Mouse (Mus musculus) E14TG2a.4 (cell line): ENCODE data around the gene Palm.

ENCODE experiments used
- H3K27me3 ChIP-seq: 2 replicates; pipeline ENCODE4 v1.6.1; 2014; ENCODE audit warnings: low read length, control low read depth; ENCODE audit not compliant: insufficient read depth
- H3K36me3 ChIP-seq: 2 replicates; pipeline ENCODE4 v1.6.1; 2014; ENCODE audit warnings: low read length, control low read depth; ENCODE audit not compliant: insufficient read depth
- H3K4me1 ChIP-seq: replicated peaks from 2 replicates; pipeline ENCODE4 v1.6.1; 2014; ENCODE audit warnings: low read depth, low read length, control low read depth
- H3K4me3 ChIP-seq: replicated peaks from 2 replicates; pipeline ENCODE4 v1.5.1; 2014; ENCODE audit warnings: mild to moderate bottlenecking, low read length
- H3K9me3 ChIP-seq: 2 replicates; pipeline ENCODE4 v1.6.1; 2014; ENCODE audit warnings: low read length, control low read depth
- CTCF ChIP-seq: conservative IDR thresholded peaks from 2 replicates; pipeline ENCODE4 v1.5.1; 2014; ENCODE audit warnings: low read length
- NANOG ChIP-seq: IDR thresholded peaks from 2 replicates; pipeline ENCODE4 v1.6.1; 2014; ENCODE audit warnings: borderline replicate concordance, low read length, mixed read lengths
- POU5F1 ChIP-seq: IDR thresholded peaks from 2 replicates; pipeline ENCODE4 v1.6.1; 2014; ENCODE audit warnings: low read length, borderline replicate concordance

Palm gene

DNA sequence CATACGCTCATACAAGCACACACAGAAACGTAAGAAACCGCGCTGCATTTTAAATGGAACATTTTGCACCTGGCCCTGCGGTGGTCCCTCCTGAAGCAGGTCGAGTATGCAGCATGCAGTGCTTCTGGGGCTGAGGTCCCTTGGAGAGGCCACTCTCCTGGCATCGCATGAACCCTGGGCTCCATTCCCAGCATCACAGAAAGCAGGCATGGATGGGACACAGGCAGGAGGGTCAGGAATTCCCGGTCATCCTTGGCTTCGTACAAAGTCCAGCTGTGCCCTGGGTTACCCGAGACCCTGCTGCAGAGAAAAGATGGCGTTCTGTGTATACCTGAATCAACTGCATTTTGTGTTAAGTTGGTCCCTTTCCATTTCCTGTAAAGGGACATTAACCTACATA, 7.1 kb downstream of the Palm start:
- Histone ChIP-seq H3K9me3 (no peaks in the 10 kb centered on the region), H3K4me3 (no peak overlapping the region), H3K27me3 (0 out of 2 replicates have a peak, but pooled peaks cover 4% of the 10 kb centered on the region), H3K36me3 (no peaks in the 10 kb centered on the region), H3K4me1 (peaks cover 90% of the 10 kb centered on the region)
- TF ChIP-seq CTCF, result no peak
- TF ChIP-seq POU5F1, result no peak
- no peak for TF ChIP-seq NANOG

DNA sequence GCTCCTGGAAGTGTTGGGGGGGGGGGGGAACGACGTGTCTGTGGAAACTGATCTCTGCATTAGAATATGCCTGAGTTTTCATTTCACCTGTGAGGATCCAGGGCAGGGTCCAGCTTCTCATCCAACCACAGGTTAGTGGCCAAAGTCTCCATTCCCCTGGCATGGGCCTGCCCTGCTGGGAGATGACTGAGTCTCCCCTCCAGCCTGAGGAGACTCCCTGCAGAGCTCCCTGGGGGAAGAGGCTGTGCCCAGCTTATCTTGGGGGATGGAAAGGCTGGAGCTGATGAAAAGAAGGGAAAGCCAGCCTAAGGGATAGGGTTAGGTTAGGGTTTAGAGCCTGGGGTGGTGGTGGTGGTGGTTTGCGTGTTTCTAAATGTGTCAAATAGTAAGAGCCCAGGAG, 8.5 kb downstream of the Palm start:
- peaks cover 4% of the 10 kb centered on the region; the same call in 1 of the 2 replicates for H3K27me3 ChIP-seq
- peaks cover 92% of the 10 kb centered on the region for H3K4me1 ChIP-seq
- no peak for TF ChIP-seq CTCF
- TF ChIP-seq NANOG, result no peak
- TF ChIP-seq POU5F1, result no peak

DNA sequence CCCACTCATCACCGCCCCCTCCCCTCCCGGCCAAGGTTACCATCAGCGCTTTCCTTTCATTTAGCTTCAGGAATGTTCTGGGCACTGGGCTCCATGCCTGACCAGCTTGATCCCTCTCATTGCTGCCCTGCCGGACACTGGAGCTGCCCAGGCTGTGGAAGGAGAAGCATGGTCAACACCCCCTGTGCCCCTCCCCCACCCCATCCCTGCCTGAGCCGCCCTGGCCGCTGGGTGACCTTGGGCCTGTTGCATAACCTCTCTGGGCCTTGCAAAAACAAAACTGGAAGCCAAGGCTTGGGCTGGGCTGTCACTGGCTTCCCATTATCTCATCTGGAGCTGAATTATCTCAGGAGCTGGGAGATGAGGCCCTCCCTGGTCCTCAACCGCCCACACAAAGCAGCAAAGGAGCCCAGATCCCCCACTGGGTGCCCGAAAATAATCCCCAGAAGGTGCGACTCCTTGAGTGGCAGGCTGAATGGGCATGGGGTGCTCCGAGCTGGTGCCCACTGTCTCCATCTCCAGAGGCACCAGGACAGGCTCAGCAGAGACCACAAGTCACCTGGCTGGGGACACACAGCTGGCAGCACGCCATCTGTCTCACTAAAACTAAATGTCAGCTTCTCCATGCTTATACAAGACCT, 9.1 kb downstream of the Palm start:
- H3K36me3 ChIP-seq, result peaks cover 2% of the 10 kb centered on the region
- TF ChIP-seq CTCF (no peak), NANOG (no peak), POU5F1 (no peak)
- peaks cover 4% of the 10 kb centered on the region; the same call in 1 of the 2 replicates for H3K27me3 ChIP-seq
- no peaks in the 10 kb centered on the region for H3K9me3 ChIP-seq
- H3K4me1 ChIP-seq, result peaks cover 92% of the 10 kb centered on the region
- peak overlapping the region; percentile 43 for H3K4me3 ChIP-seq

More for the DNA sequence above, 8.5 kb downstream of the Palm start:
- no peaks in the 10 kb centered on the region for H3K36me3 ChIP-seq
- peak overlapping the region; percentile 43; the same call in 1 of the 2 replicates for H3K4me3 ChIP-seq
- no peaks in the 10 kb centered on the region for H3K9me3 ChIP-seq

GRCm38 (mm10) chr10:79803716-79804323, 10.4 kb downstream of the Palm start:
- Histone ChIP-seq H3K36me3 (peaks cover 10% of the 10 kb centered on the region), H3K4me3 (peak overlapping the region; percentile 49), H3K27me3 (peaks cover 4% of the 10 kb centered on the region; the same call in 1 of the 2 replicates), H3K4me1 (peaks cover 91% of the 10 kb centered on the region), H3K9me3 (no peaks in the 10 kb centered on the region)
- TF ChIP-seq NANOG (no peak), POU5F1 (no peak), CTCF (no peak)

DNA sequence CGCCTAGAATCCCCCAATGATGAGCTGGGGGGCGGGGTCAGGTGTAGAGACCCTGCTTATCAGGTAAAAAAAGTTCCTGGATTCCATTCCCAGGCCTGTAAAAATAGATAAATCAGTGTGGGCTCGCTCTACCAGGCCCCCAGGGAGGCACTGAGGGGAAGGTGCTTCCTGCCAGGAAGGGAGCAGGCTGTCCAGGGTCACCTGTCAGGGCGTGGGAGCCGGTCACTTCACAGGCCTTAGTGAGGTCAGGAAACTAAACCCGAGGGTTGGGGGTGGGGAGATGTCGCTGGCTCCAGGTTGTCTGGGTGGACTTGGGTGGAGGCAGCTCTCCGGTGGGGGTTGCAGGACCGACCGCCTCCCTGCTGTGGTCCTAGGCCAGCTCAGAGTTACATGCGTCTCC, 12.3 kb downstream of the Palm start:
- TF ChIP-seq CTCF (no peak), POU5F1 (no peak), NANOG (no peak)
- Histone ChIP-seq H3K36me3 (peaks cover 17% of the 10 kb centered on the region), H3K9me3 (no peaks in the 10 kb centered on the region), H3K27me3 (peaks cover 4% of the 10 kb centered on the region; the same call in 1 of the 2 replicates), H3K4me3 (peak overlapping the region; percentile 57), H3K4me1 (peaks cover 88% of the 10 kb centered on the region)

DNA sequence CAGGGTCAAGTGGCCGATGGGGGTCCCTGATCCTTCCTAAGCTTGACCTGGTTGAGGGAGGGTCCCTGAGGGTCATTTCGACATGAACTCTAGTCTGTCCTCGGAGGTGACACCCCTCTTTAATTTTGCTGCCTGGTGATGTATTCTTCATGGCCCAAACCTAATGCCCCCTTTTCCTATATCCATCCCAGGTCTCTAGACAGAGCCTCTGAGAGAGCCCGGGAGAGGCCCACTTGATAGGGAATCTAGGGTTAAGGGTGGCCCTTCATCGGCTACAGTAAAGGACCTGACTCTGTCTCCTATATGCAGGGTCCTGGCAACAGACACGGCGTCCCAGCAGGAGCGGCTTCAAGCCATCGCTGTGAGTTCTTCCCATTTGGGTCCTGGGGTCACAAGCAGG, 13.0 kb downstream of the Palm start:
- no peak for TF ChIP-seq CTCF
- Histone ChIP-seq H3K27me3 (peaks cover 4% of the 10 kb centered on the region; the same call in 1 of the 2 replicates), H3K36me3 (peaks cover 20% of the 10 kb centered on the region)

GRCm38 (mm10) chr10:79806972-79807371, 13.6 kb downstream of the Palm start:
- peaks cover 4% of the 10 kb centered on the region; the same call in 1 of the 2 replicates for H3K27me3 ChIP-seq
- no peak overlapping the region for H3K4me3 ChIP-seq
- H3K4me1 ChIP-seq, result peaks cover 79% of the 10 kb centered on the region
- no peak for TF ChIP-seq POU5F1
- TF ChIP-seq CTCF, result no peak
- no peak for TF ChIP-seq NANOG
- H3K9me3 ChIP-seq, result peaks cover 5% of the 10 kb centered on the region; the same call in 1 of the 2 replicates
- H3K36me3 ChIP-seq, result peaks cover 26% of the 10 kb centered on the region

More for the DNA sequence above, 13.0 kb downstream of the Palm start:
- H3K4me3 ChIP-seq, result peak overlapping the region; percentile 57
- no peaks in the 10 kb centered on the region for H3K9me3 ChIP-seq
- peaks cover 81% of the 10 kb centered on the region for H3K4me1 ChIP-seq

- peaks cover 4% of the 10 kb centered on the region; the same call in 1 of the 2 replicates for H3K27me3 ChIP-seq
- TF ChIP-seq POU5F1, result no peak
- H3K4me3 ChIP-seq, result no peak overlapping the region
- H3K4me1 ChIP-seq, result peaks cover 75% of the 10 kb centered on the region
- peaks cover 5% of the 10 kb centered on the region; the same call in 1 of the 2 replicates for H3K9me3 ChIP-seq
- H3K36me3 ChIP-seq, result peaks cover 28% of the 10 kb centered on the region
Observed at GRCm38 (mm10) chr10:79807826-79808225, 14.5 kb downstream of the Palm start.
